Mouse (Mus musculus): ENCODE results near the gene Tmem37.

Tmem37 gene

GRCm38 (mm10) chr1:120057674-120058430 is 16.0 kb downstream of the Tmem37 start:
- in situ Hi-C loops (cut with MboI, MseI), result no loop called here

GRCm38 (mm10) chr1:120057044-120057443 is 16.8 kb downstream of the Tmem37 start:
- in situ Hi-C loops (cut with MboI, MseI), result no loop called here

DNA sequence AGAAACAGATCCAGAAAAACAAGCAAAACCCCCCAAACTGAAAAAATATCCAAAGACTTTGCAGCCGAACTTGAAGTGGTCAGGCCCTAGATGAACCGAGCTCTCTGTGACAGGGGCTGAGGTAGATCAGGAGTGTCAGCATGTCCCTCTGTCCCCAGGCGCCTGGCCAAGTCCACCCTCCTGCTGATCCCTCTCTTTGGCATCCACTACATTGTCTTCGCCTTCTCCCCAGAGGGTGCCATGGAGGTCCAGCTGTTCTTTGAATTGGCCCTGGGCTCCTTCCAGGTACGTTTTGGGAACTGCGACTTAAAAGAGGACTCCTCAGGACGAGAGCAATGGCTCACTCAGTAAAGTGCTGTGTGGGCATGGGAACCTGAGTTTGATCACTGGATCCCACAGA is 17.6 kb downstream of the Tmem37 start:
- in situ Hi-C loops (cut with MboI, MseI), result no loop called here

DNA sequence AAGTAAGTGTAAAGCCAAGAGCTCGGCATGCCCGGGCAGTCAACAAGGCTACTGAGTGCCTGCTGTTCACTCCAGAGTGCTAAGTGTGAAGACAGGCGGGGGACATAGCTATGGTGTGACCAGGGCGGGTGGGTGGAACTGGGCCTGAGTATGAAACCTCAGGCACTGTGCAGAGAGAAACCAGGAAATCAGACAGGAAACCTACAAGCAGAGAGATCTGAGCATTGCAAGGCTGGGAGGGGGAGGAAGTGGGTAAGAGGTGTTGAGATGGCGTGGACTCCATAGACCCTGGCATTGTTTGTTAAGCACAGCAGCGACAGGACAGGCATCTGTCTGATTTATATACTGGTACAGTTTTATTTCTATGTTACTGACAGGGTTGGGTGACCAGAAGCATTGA is 18.4 kb downstream of the Tmem37 start:
- in situ Hi-C loops (cut with MboI, MseI), result no loop called here

DNA sequence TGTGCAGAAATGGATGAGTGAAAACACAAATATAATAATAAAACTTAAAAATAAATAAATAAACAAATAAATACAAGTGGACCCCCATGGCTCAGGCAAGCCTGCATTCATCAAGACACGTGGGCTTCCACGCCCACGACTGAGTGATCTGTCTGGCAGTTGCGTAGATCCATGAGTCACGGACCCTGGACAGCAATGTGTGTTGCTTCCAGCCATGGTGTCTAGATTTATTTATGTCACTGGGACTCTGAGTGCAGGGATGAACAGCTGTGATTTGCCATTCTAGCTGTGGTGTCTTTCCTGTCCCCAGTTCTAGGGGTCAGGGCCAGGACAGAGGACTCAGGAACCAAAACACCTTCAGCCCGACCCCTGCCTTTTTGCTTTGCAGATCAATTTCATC is 18.9 kb downstream of the Tmem37 start:
- in situ Hi-C loops (cut with MboI, MseI), result no loop called here

DNA sequence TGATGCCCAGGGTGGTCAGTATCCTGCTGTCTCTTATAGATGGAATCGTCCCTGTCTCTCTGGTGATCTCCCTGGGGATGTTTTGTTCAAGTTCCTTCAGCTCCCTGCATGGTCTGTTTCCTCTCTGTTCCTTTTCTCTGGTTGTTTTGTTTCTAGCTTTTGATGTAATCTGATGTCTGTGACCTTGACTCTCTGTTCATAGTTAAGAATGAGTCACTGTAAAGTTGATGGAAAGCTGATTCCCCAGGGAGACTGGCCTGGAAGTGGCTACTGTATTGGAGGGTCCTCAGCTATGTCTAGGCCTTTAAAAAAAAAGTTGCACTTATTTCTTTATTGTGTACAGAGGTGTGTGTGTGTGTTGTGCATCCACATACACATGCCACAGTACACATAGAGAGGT is 22.8 kb downstream of the Tmem37 start:
- in situ Hi-C loops (cut with MboI, MseI), result no loop called here

GRCm38 (mm10) chr1:120047325-120047724 is 26.5 kb downstream of the Tmem37 start:
- in situ Hi-C loops (cut with MboI, MseI), result loop anchor here (25.0 kb wide), 1 partner anchor 1190 kb away; no protein-coding TSS in a partner anchor

DNA sequence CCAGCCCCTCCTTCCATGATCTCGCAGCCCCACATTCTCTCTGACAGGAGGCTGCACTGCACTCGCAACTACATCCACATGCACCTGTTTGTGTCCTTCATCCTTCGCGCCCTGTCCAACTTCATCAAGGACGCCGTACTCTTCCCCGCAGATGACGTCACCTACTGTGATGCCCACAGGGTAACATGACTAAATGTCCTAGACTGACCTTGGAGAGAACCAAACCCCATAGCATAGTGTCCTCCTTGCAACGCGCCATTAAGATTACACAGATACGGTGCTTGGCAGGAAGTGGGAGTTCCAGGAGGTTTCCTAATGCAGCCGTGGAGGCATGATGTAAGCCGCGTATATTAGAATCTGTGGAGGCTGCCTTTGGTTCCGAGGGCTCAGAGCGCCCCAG is 29.3 kb downstream of the Tmem37 start:
- in situ Hi-C loops (cut with MboI, MseI), result loop anchor here (25.0 kb wide), 1 partner anchor 1193 kb away; no protein-coding TSS in a partner anchor

- in situ Hi-C loops (cut with MboI, MseI), result loop anchor here (25.0 kb wide), 1 partner anchor 1195 kb away; no protein-coding TSS in a partner anchor
Measured at GRCm38 (mm10) chr1:120042421-120042820, 31.5 kb downstream of the Tmem37 start.

DNA sequence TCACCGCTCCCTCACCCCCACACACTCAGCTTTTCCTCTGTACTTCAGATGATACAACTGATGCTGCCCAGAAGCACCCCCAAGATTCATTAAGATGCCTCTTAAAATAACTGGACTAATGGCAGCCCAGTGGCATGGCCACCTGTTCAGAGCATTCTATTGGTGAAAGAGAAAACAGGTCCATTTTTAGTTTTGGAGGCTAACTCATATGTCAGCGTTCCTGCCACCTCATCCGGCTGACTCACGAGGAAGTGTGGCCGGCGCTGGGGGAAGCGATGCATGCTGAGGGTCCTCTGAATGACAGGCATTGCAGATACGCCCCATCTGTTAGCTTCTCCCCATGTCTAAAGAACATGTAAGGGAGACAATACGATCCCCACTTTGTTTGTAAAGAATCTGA is 35.3 kb downstream of the Tmem37 start:
- in situ Hi-C loops (cut with MboI, MseI), result loop anchor here (25.0 kb wide), 1 partner anchor 1199 kb away; no protein-coding TSS in a partner anchor

DNA sequence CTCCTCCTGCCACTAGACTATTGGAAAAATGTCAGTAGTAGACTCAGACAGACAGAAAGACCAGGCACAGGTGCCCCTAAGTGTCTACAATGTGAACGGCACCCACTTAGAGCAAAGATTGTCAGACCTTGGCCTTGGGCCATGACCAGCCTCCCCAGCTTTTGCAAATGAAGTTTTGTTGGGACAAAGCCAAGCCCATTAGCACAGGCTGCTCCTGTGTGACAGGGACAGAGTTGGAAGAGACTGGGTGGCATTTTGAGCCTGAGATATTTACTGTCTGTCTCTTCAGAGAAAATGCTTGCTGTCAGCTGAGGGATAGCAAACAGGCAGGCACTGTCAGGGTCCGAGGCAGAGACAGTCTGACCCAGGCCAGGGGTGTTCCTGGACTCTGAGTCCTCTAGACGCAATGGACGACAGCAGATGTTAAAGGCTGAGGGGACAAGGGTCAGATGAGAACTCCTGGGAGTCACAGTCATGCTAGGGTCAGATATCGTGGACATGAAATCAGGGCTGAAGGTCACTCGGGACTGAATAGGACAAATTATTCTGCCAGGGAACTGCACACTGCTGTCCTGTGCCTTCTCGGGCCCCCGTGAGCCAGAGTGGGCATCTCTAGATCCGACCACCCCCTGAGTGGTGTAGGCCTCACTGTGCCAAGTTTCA is 36.7 kb downstream of the Tmem37 start:
- in situ Hi-C loops (cut with MboI, MseI), result loop anchor here (25.0 kb wide), 1 partner anchor 1200 kb away; no protein-coding TSS in a partner anchor

DNA sequence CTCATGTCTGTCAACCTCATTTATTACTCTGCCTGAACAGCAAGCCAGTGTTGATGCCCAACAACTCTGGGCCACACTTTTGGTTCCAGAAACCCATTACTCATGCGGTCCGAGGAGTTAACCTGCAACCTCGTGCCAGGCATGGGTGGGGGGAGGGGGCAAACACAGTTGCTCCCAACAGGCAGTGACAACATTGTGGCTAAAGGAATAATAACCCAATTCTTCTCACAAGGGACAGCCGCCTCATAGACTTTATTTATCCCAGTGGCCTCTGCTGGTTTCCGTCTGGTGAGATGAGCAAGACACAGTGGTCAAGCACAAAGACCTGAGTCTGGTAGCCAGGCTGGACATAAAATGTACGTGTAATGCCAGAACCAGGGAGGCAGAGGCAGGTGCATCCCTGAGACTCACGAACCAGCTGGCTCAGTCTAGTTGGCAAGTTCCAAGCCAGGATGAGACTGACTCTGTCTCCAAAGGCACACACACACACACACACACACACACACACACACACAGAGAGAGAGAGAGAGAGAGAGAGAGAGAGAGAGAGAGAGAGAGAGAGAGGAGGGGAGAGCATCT is 38.3 kb downstream of the Tmem37 start:
- in situ Hi-C loops (cut with MboI, MseI), result loop anchor here (25.0 kb wide), 1 partner anchor 1202 kb away; no protein-coding TSS in a partner anchor

- in situ Hi-C loops (cut with MboI, MseI), result loop anchor here (5.0 to 25.0 kb wide), 2 partner anchors 58 to 1203 kb away; no protein-coding TSS in a partner anchor
Measured at GRCm38 (mm10) chr1:120034793-120035192, 39.1 kb downstream of the Tmem37 start.

DNA sequence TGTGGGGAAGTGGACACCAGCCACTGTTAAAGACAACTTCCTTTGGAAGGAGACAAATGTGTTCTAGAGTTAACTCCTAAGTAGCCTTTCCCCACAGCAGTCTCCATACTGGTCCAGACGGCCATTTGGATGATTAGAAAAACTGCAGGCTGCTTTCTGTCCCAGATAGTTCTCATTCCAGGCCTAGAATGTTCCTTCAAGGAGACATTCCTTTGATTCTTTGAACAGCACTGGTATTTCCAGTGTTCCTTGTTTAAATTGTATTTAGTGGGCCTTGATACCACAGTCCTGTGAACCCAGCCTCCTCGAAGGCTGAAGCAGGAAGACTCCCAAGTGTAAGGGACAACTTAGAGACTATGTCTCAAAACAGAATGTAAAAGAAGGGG is 40.4 kb downstream of the Tmem37 start:
- in situ Hi-C loops (cut with MboI, MseI), result loop anchor here (5.0 to 25.0 kb wide), 2 partner anchors 59 to 1204 kb away; no protein-coding TSS in a partner anchor

GRCm38 (mm10) chr1:120032804-120033468 is 40.9 kb downstream of the Tmem37 start:
- in situ Hi-C loops (cut with MboI, MseI), result loop anchor here (5.0 to 25.0 kb wide), 2 partner anchors 59 to 1204 kb away; no protein-coding TSS in a partner anchor

- in situ Hi-C loops (cut with MboI, MseI), result loop anchor here (5.0 to 25.0 kb wide), 2 partner anchors 62 to 1207 kb away; no protein-coding TSS in a partner anchor
Measured at GRCm38 (mm10) chr1:120030474-120030873, 43.4 kb downstream of the Tmem37 start.

GRCm38 (mm10) chr1:120027693-120028092 is 46.2 kb downstream of the Tmem37 start:
- in situ Hi-C loops (cut with MboI, MseI), result loop anchor here (25.0 kb wide), 1 partner anchor 1210 kb away; no protein-coding TSS in a partner anchor

GRCm38 (mm10) chr1:120025050-120025439 is 48.8 kb downstream of the Tmem37 start:
- in situ Hi-C loops (cut with MboI, MseI), result loop anchor here (25.0 kb wide), 1 partner anchor 1212 kb away; no protein-coding TSS in a partner anchor

- in situ Hi-C loops (cut with MboI, MseI), result loop anchor here (25.0 kb wide), 1 partner anchor 1213 kb away; no protein-coding TSS in a partner anchor
Measured at GRCm38 (mm10) chr1:120024331-120025049, 49.4 kb downstream of the Tmem37 start.

DNA sequence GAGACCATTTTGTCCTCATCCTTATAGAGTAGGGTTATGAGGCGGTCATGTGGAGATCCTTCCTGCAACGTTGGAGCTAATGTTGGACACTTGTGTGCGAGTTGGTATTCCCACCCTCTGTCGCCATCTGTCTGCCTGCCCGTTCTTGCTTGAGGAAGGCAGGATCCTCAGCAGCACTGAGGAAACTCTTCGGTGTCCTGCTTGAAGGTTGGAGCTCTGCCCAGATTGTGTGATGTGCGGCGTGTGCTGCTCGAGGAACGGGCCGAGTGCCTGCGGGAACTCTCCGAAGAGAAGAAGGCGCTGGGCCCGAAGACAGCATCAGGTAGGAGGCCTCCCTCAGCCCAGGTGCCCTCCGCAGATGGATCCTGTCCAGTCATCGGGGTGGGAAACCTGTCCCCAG is 51.9 kb downstream of the Tmem37 start:
- in situ Hi-C loops (cut with MboI, MseI), result no loop called here
